Mouse (Mus musculus) G1E-ER4 (cell line): ENCODE measurements around the gene Atp5g1. TPM values are rescaled to one million over a fixed set of nuclear protein-coding genes. Genes with fewer than 3 reads are reported as not detected.

ENCODE experiments used
- GATA1 ChIP-seq: IDR thresholded peaks from one replicate; pipeline ENCODE4 v1.8.0; 2012; ENCODE audit warnings: low read length, inconsistent platforms
- polyA plus RNA-seq: library from polyadenylated mRNA; stranded (reverse); fragments of >175 nt; gene quantifications from 2 replicates; pipeline ENCODE4 v1.2.3, GENCODE M21; 2012

The Atp5g1 gene
- polyA plus RNA-seq, 1 experiment = 166 TPM

DNA sequence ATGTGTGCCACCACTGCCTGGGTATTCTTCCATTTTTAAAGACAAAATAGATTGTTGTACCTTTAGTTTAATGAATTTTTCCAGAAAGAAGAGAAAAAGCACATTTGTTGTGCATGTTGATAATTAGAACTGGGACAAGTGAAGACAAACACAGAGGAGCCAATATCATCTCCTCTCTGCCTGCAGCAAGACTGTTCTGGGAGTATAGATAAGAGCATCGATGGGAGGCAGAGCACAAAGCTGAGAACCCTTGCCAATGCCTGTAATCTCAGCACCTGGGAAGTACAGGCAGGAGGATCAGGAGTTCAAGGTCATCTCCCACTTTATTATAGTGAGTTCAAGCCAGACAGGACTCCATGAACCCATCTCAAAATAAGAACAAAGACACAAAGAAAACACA lies 36.9 kb downstream of the Atp5g1 start:
- no peak for TF ChIP-seq GATA1

DNA sequence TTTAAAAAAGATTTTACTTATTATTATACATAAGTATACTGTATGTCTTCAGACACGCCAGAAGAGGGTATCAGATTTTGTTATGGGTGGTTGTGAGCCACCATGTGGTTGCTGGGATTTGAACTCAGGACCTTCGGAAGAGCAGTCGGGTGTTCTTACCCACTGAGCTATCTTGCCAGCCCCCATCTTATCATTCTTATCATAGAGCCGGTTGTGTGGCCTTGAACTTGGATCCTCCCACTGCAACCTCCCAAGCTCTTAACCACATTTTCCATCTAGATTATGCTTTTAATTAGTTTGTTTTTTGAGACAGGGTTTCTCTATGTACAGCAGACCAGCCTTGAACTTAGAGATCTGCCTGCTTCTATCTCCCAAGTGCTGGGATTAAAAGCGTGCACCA lies 38.0 kb downstream of the Atp5g1 start:
- no peak for TF ChIP-seq GATA1

DNA sequence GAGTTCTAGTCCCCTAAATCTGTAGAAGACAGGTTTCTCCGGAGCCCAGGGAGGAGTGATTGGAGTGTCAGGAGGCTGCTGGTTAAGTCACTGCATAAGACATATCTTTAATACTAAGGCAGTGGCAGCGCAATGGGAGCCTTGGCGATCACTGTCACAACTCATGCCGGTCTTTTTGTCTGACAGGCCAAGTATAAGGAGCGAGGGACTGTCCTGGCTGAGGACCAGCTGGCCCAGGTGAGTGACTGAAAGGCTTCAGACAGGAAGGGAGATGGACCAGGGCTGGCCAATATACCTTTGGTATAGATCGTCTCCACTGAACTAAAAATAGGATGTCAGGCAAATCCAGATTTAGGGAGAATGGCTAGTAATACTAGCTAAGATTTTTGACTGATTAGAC lies 40.3 kb downstream of the Atp5g1 start:
- no peak for TF ChIP-seq GATA1

DNA sequence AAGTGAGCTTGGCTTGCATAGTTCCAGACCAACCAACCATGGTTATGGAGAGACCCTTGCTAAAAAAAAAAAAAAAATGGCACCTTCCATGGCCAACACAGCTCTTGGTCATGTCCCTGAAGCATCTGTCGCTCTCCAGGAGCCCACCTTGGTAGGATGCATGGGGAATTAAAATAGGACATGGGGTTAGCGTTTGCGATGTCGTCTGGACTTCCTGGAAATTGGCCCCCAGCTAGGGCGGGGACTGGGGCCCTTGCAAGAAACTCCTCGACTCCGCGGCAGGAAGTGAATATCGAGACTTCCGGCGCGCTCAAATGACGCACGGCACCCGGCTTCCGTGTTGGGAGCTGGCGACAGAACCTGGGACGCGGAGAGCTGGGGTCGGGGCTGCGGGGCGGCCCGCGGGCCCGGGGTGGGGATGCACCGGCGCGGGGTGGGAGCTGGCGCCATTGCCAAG lies 40.8 kb downstream of the Atp5g1 start, which contains the start of gene Snf8:
Gene Snf8 (plus strand): TSS at position 290 of the 457 bp plus-strand sequence.
- no peak for TF ChIP-seq GATA1

GRCm38 (mm10) chr11:96034116-96034515 lies 41.4 kb downstream of the Atp5g1 start:
- no peak for TF ChIP-seq GATA1

- TF ChIP-seq GATA1 = no peak
These were observed 42.2 kb downstream of the Atp5g1 start for GRCm38 (mm10) chr11:96033264-96033663.

DNA sequence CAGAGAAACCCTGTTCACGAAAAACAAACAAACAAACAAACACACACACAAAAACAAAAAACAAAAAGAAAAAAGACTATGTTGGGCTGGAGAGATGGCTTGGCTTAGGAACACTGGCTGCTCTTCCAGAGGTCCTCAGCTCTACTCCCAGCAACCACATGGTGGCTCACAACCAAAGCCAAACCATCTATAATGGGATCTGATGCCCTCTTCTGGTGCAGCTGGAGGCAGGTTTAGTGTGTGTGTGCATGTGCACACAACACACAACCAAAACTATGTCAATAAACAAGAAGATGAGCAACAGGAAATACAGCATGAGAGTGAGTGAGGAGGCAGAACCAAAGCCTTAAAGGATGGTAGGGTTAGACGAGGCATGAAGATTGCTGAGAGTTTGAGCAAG lies 43.8 kb downstream of the Atp5g1 start:
- no peak for TF ChIP-seq GATA1

- TF ChIP-seq GATA1 = no peak
These were observed 44.9 kb downstream of the Atp5g1 start for GRCm38 (mm10) chr11:96030571-96030970.

DNA sequence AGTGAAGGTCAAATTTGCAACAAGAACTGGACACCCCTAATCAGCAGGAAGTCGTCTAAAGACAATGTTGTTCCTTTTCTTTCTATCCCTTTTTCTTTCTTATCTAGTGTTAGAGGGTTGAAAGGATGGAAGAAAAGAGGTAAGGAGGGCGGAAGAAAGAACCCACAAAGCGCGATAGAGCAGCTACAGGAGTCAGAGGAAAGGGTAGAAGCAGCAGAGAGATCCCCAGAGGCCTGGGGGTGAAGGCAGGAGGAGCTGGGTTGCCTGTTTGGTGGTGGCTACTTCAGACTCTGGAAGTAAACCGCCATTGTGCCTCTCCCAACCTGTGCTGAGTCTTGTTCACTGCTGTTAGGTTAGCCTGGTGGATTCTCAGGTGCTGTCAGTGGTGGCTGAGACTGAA lies 47.3 kb downstream of the Atp5g1 start:
- no peak for TF ChIP-seq GATA1

- TF ChIP-seq GATA1 = no peak
These were observed 54.8 kb downstream of the Atp5g1 start for GRCm38 (mm10) chr11:96020622-96021021.

Other genes starting within 250 kb of the Atp5g1 start
- 6.5 and 9.5 TPM in 2 replicates for gene Gngt2, start 238.5 kb downstream of the Atp5g1 start, polyA plus RNA-seq
- gene Abi3, start 233.2 kb downstream of the Atp5g1 start, polyA plus RNA-seq = 34.0 and 39.2 TPM in 2 replicates
- gene B4galnt2, start 160.8 kb downstream of the Atp5g1 start, polyA plus RNA-seq = not detected in 2 replicates
- 33.3 and 33.4 TPM in 2 replicates for gene Igf2bp1, start 69.7 kb downstream of the Atp5g1 start, polyA plus RNA-seq
- gene Gip, start 51.1 kb downstream of the Atp5g1 start, polyA plus RNA-seq = not detected in 2 replicates
- gene Snf8, start 40.8 kb downstream of the Atp5g1 start, polyA plus RNA-seq = 153 and 177 TPM in 2 replicates
- 27.6 and 33.9 TPM in 2 replicates for gene Ube2z, start 10.3 kb downstream of the Atp5g1 start, polyA plus RNA-seq
- not detected in 2 replicates for gene Calcoco2, start 36.3 kb upstream of the Atp5g1 start, polyA plus RNA-seq
- not detected in 2 replicates for gene Ttll6, start 58.1 kb upstream of the Atp5g1 start, polyA plus RNA-seq
- gene Hoxb13, start 118.6 kb upstream of the Atp5g1 start, polyA plus RNA-seq = 79.2 and 87.0 TPM in 2 replicates
- gene Hoxb9, start 195.8 kb upstream of the Atp5g1 start, polyA plus RNA-seq = not detected in 2 replicates
- not detected in 2 replicates for gene Hoxb8, start 206.2 kb upstream of the Atp5g1 start, polyA plus RNA-seq
- not detected in 2 replicates for gene Hoxb7, start 211.0 kb upstream of the Atp5g1 start, polyA plus RNA-seq
- 0.11 TPM in 1 of 2 replicates, not detected in the other for gene Hoxb6, start 216.8 kb upstream of the Atp5g1 start, polyA plus RNA-seq
- gene Hoxb5, start 227.7 kb upstream of the Atp5g1 start, polyA plus RNA-seq = not detected in 2 replicates
- not detected in 2 replicates for gene Hoxb4, start 242.6 kb upstream of the Atp5g1 start, polyA plus RNA-seq
- 0.03 TPM in 1 of 2 replicates, not detected in the other for gene Hoxb3, start 247.7 kb upstream of the Atp5g1 start, polyA plus RNA-seq